Mouse (Mus musculus) stomach, embryonic 14.5 days (tissue): Measurements from ENCODE around the gene Adarb2. TPM values are rescaled to one million over a fixed set of nuclear protein-coding genes. Genes with fewer than 3 reads are reported as not detected.

Source experiments
- ATAC-seq: fragments of 200-750 bp; cut with Nextera tagmentation; 2 replicates; pipeline ENCODE4 v1.8.0; 2017; ENCODE audit warnings: low read depth, moderate TSS enrichment; ENCODE audit not compliant: insufficient number of reproducible peaks, insufficient read depth, low FRiP score
- H3K27ac ChIP-seq: fragments of 300-500 bp; sonication (generic); 2 replicates; pipeline ENCODE4 v1.5.1; 2014; ENCODE audit warnings: mild to moderate bottlenecking, low read length, moderate library complexity, mixed read lengths
- H3K27me3 ChIP-seq: fragments of 300-500 bp; sonication (generic); 2 replicates; pipeline ENCODE4 v1.6.1; 2014; ENCODE audit warnings: low read length, control low read depth, mixed read lengths; ENCODE audit not compliant: control insufficient read depth, insufficient read depth
- H3K36me3 ChIP-seq: fragments of 300-500 bp; sonication (generic); 2 replicates; pipeline ENCODE4 v1.6.1; 2014; ENCODE audit warnings: mild to moderate bottlenecking, control low read depth, low read length, moderate library complexity, mixed read lengths; ENCODE audit not compliant: control insufficient read depth, insufficient read depth
- H3K4me1 ChIP-seq: fragments of 300-500 bp; sonication (generic); 2 replicates; pipeline ENCODE4 v1.6.1; 2014; ENCODE audit warnings: low read length, control low read depth, mixed read lengths; ENCODE audit not compliant: control insufficient read depth, insufficient read depth
- H3K4me2 ChIP-seq: fragments of 300-500 bp; sonication (generic); replicated peaks from 2 replicates; pipeline ENCODE4 v1.6.1; 2014; ENCODE audit warnings: low read depth, low read length, control low read depth
- H3K4me3 ChIP-seq: fragments of 300-500 bp; sonication (generic); 2 replicates; pipeline ENCODE4 v1.5.1; 2014; ENCODE audit warnings: low read depth, low read length, control low read depth
- H3K9ac ChIP-seq: fragments of 300-500 bp; sonication (generic); replicated peaks from 2 replicates; pipeline ENCODE4 v1.6.1; 2014; ENCODE audit warnings: low read depth, mild to moderate bottlenecking, control low read depth, low read length, moderate library complexity, mixed read lengths
- H3K9me3 ChIP-seq: fragments of 300-500 bp; sonication (generic); 2 replicates; pipeline ENCODE4 v1.6.1; 2016; ENCODE audit warnings: low read depth, low read length, control low read depth; ENCODE audit not compliant: control insufficient read depth
- WGBS: fragments of 180-500 bp; shearing (Covaris S2); extraction: QIAGEN DNeasy Blood & Tissue Kit; methylation state at CpG from one replicate; pipeline ENCODE4 v1.1.7; 2014; 5-methylcytosine and 5-hydroxymethylcytosine counted together
- polyA plus RNA-seq: library from polyadenylated mRNA; unstranded; fragments of >200 nt; fragmentation: Nextera tagmentation; extraction: Ambion mirVana; gene quantifications from 2 replicates; pipeline ENCODE4 v1.2.1, GENCODE M21; 2014

Gene Adarb2
- polyA plus RNA-seq, 1 experiment from 2014 or later, result 1.3 TPM

DNA sequence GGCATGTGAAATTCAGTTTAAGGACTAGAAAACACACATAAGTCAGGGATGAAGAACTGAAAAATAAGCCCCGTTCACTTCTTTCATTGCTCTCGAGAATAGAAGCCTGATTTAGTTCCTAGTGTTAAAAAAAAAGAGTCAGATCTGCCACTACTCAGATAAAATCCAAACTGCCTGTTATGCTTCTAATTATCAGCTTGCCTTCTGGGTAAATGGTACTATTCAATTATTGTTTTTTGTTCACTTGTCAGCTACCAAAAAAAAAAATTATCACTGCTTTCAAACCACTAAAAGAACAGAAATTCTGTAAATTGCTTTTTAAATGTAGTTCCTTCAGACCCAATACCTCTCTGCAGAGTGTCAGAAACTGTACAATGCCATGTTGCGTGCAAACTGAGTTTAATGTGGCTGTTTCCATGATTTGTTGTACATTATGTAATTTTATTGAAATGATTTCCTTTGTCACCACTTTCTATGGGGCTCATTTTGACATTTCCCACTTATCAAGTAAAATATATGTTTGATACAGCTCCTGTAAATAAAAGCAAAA, 199.7 kb downstream of the Adarb2 start:
- 72% methylated on average over 3 of the region's 3 CpGs for WGBS
- no peaks in the 10 kb centered on the region for H3K4me1 ChIP-seq
- no peaks in the 10 kb centered on the region for H3K36me3 ChIP-seq
- no peak overlapping the region for H3K4me2 ChIP-seq
- no peaks in the 10 kb centered on the region for H3K27me3 ChIP-seq
- H3K9ac ChIP-seq, result no peak overlapping the region
- no peak for ATAC-seq
- no peak overlapping the region for H3K4me3 ChIP-seq
- H3K9me3 ChIP-seq, result no peaks in the 10 kb centered on the region
- H3K27ac ChIP-seq, result no peak overlapping the region

GRCm38 (mm10) chr13:8406020-8406419, 203.4 kb downstream of the Adarb2 start:
- Histone ChIP-seq H3K4me2 (no peak overlapping the region), H3K9ac (no peak overlapping the region), H3K27ac (no peak overlapping the region), H3K4me3 (no peak overlapping the region), H3K27me3 (no peaks in the 10 kb centered on the region), H3K4me1 (no peaks in the 10 kb centered on the region), H3K9me3 (no peaks in the 10 kb centered on the region), H3K36me3 (no peaks in the 10 kb centered on the region)
- ATAC-seq, result peak; percentile 79
- WGBS, result 22% methylated on average over 6 of the region's 6 CpGs

- Histone ChIP-seq H3K27ac (no peak overlapping the region), H3K9ac (no peak overlapping the region), H3K4me2 (no peak overlapping the region), H3K4me1 (no peaks in the 10 kb centered on the region), H3K4me3 (no peak overlapping the region), H3K36me3 (no peaks in the 10 kb centered on the region), H3K27me3 (no peaks in the 10 kb centered on the region), H3K9me3 (no peaks in the 10 kb centered on the region)
- 79% methylated on average over 5 of the region's 5 CpGs for WGBS
- ATAC-seq, result no peak
Measured at GRCm38 (mm10) chr13:8410353-8411318, 208.0 kb downstream of the Adarb2 start.

DNA sequence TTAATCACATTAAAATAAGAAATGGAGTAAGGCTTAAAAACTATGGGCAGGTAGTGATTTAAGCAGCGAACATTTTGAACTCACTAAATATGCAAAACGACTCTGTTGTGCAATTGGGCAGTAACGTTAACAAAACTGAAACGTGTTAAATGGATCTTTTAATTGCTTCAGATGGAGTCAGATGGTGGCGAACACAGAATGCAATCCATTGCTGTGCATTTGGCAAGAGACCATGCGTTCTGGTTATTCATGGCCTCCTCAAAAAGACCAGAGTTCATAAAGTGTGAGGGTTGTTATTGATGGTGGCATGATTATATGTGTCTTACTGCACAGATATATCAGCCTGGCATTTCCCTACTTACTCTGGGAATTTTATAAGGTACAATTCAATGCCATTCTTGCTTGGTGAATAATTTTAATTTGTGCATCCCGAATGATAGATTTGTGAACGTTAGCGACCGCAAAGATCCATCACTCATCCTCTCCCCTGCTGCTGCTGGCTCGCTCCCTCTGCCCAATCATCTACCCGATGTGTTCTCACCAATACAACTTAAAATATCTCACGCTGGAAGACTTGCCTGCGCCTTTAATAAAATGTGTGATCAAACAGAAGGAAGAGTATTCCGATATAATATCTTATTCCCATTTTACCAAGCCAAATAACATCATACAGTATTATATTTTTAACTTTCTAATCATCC, 221.5 kb downstream of the Adarb2 start:
- ATAC-seq, result no peak
- WGBS, result 87% methylated on average over 15 of the region's 15 CpGs
- H3K4me2 ChIP-seq, result no peak overlapping the region

GRCm38 (mm10) chr13:8439188-8439835, 236.6 kb downstream of the Adarb2 start:
- Histone ChIP-seq H3K9ac (no peak overlapping the region), H3K4me3 (no peak overlapping the region), H3K9me3 (no peaks in the 10 kb centered on the region), H3K36me3 (no peaks in the 10 kb centered on the region), H3K4me1 (no peaks in the 10 kb centered on the region), H3K27ac (no peak overlapping the region), H3K27me3 (no peaks in the 10 kb centered on the region), H3K4me2 (no peak overlapping the region)
- ATAC-seq, result no peak
- 91% methylated on average over 4 of the region's 4 CpGs for WGBS

More for the DNA sequence above, 221.5 kb downstream of the Adarb2 start:
- H3K27ac ChIP-seq, result no peak overlapping the region
- H3K9me3 ChIP-seq, result no peaks in the 10 kb centered on the region
- H3K36me3 ChIP-seq, result no peaks in the 10 kb centered on the region
- no peaks in the 10 kb centered on the region for H3K4me1 ChIP-seq
- H3K4me3 ChIP-seq, result no peak overlapping the region
- H3K27me3 ChIP-seq, result no peaks in the 10 kb centered on the region
- no peak overlapping the region for H3K9ac ChIP-seq

DNA sequence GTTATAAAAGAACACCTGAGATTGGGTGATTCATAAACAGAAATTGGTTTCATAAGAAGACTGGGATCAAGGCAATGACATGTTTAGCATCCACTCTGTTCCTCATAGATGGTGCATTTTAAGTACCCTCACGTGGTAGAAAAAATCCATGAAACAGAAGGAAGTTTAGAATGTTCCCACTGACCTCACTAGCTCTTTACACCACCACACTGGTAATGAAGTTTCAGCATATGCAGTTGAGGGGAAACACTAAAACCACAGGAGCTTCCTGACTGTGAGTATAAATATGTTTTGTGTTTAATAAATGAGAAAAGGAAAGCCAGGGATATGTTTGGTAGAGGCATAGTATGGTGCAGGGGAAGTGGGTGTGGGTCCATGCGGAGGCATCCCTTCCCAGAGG, 242.7 kb downstream of the Adarb2 start:
- H3K27me3 ChIP-seq, result no peaks in the 10 kb centered on the region
- no peaks in the 10 kb centered on the region for H3K36me3 ChIP-seq
- 78% methylated on average over 2 of the region's 2 CpGs for WGBS
- no peak overlapping the region for H3K4me3 ChIP-seq
- no peak for ATAC-seq
- no peaks in the 10 kb centered on the region for H3K9me3 ChIP-seq
- H3K27ac ChIP-seq, result no peak overlapping the region
- H3K4me2 ChIP-seq, result no peak overlapping the region
- H3K4me1 ChIP-seq, result no peaks in the 10 kb centered on the region
- no peak overlapping the region for H3K9ac ChIP-seq

- no peaks in the 10 kb centered on the region for H3K4me1 ChIP-seq
- no peaks in the 10 kb centered on the region for H3K27me3 ChIP-seq
- no peak for ATAC-seq
- no peaks in the 10 kb centered on the region for H3K36me3 ChIP-seq
- H3K9me3 ChIP-seq, result no peaks in the 10 kb centered on the region
- no peak overlapping the region for H3K4me3 ChIP-seq
- H3K4me2 ChIP-seq, result no peak overlapping the region
- 58% methylated on average over 8 of the region's 8 CpGs for WGBS
- H3K9ac ChIP-seq, result no peak overlapping the region
- no peak overlapping the region for H3K27ac ChIP-seq
Measured at GRCm38 (mm10) chr13:8448192-8448879, 245.7 kb downstream of the Adarb2 start.

- no peak for ATAC-seq
- Histone ChIP-seq H3K27ac (no peak overlapping the region), H3K4me1 (no peaks in the 10 kb centered on the region), H3K27me3 (no peaks in the 10 kb centered on the region), H3K9me3 (no peaks in the 10 kb centered on the region), H3K4me3 (no peak overlapping the region), H3K36me3 (no peaks in the 10 kb centered on the region), H3K4me2 (no peak overlapping the region), H3K9ac (no peak overlapping the region)
- 89% methylated on average over 4 of the region's 4 CpGs for WGBS
Measured at GRCm38 (mm10) chr13:8451581-8451980, 248.9 kb downstream of the Adarb2 start.
